Mouse (Mus musculus) cerebellum, adult 2 months (tissue): ENCODE measurements around the gene Zfp385c. TPM values are rescaled to one million over a fixed set of nuclear protein-coding genes. Genes with fewer than 3 reads are reported as not detected.
"Not testable (repeated sequence)": the region's sequence is repeated elsewhere in the genome, so short reads cannot be mapped to it uniquely, and the experiment has no call there.

Source experiments
- DNase-seq, 2 experiments: peaks; one replicate each; pipeline ENCODE4 v3.0.0; 2021
- H3K27ac ChIP-seq: fragments of 200-500 bp; 2 replicates; pipeline ENCODE4 v1.5.1; 2012; ENCODE audit warnings: low read length, control low read depth, inconsistent platforms; ENCODE audit not compliant: insufficient read depth
- H3K27me3 ChIP-seq: fragments of 200-500 bp; 2 replicates; pipeline ENCODE4 v1.6.1; 2012; ENCODE audit warnings: inconsistent platforms, mild to moderate bottlenecking, low read length, moderate library complexity; ENCODE audit not compliant: control insufficient read depth, insufficient read depth
- H3K4me1 ChIP-seq: fragments of 200-500 bp; 2 replicates; pipeline ENCODE4 v1.6.1; 2011; ENCODE audit warnings: low read length; ENCODE audit not compliant: control insufficient read depth, insufficient read depth
- H3K4me3 ChIP-seq: fragments of 200-500 bp; replicated peaks from 2 replicates; pipeline ENCODE3; 2011; ENCODE audit warnings: mild to moderate bottlenecking, low read depth, low read length, control low read depth; ENCODE audit not compliant: insufficient read depth
- CTCF ChIP-seq: fragments of 200-500 bp; IDR thresholded peaks from 2 replicates; pipeline ENCODE4 v1.5.1; 2011; ENCODE audit warnings: low read depth, mild to moderate bottlenecking, control low read depth, low read length, moderate library complexity, borderline replicate concordance; ENCODE audit not compliant: insufficient read depth
- POLR2A ChIP-seq: fragments of 200-500 bp; IDR thresholded peaks from 2 replicates; pipeline ENCODE4 v1.6.1; 2011; ENCODE audit warnings: low read length, control low read depth, borderline replicate concordance; ENCODE audit not compliant: insufficient read depth
- WGBS: fragments of 180-500 bp; shearing (Covaris S2); methylation state at CpG from one replicate; pipeline ENCODE4 v1.1.7; 2018; 5-methylcytosine and 5-hydroxymethylcytosine counted together
- polyA plus RNA-seq: library from polyadenylated mRNA; depleted of rRNA; stranded (reverse); fragments of >200 nt; gene quantifications from 2 replicates; pipeline ENCODE4 v1.2.3, GENCODE M21; 2012

Gene Zfp385c
- polyA plus RNA-seq, 1 experiment = 56.5 TPM

- no peak overlapping the region for H3K4me3 ChIP-seq
- no peak for TF ChIP-seq CTCF
- no peak for TF ChIP-seq POLR2A
- peaks cover 15% of the 10 kb centered on the region for H3K4me1 ChIP-seq
- 97% methylated on average over 2 of the region's 2 CpGs for WGBS
- DNase-seq = no peak
- H3K27me3 ChIP-seq = no peaks in the 10 kb centered on the region
- no peak overlapping the region for H3K27ac ChIP-seq
These were observed 103.8 kb downstream of the Zfp385c start for GRCm38 (mm10) chr11:100588462-100588861.

GRCm38 (mm10) chr11:100585148-100585547 lies 107.1 kb downstream of the Zfp385c start:
- no peaks in the 10 kb centered on the region for H3K4me1 ChIP-seq
- DNase-seq = no peak
- WGBS = 84% methylated on average over 3 of the region's 3 CpGs
- H3K4me3 ChIP-seq = no peak overlapping the region
- no peaks in the 10 kb centered on the region for H3K27me3 ChIP-seq
- H3K27ac ChIP-seq = no peak overlapping the region
- TF ChIP-seq POLR2A (no peak), CTCF (no peak)

- no peak overlapping the region for H3K4me3 ChIP-seq
- H3K4me1 ChIP-seq = no peaks in the 10 kb centered on the region
- DNase-seq = no peak
- H3K27me3 ChIP-seq = no peaks in the 10 kb centered on the region
- no peak overlapping the region for H3K27ac ChIP-seq
- no peak for TF ChIP-seq POLR2A
- no peak for TF ChIP-seq CTCF
- 80% methylated on average over 7 of the region's 7 CpGs for WGBS
These were observed 107.7 kb downstream of the Zfp385c start for GRCm38 (mm10) chr11:100584561-100584961.

GRCm38 (mm10) chr11:100582836-100583235 lies 109.4 kb downstream of the Zfp385c start:
- TF ChIP-seq CTCF (no peak), POLR2A (no peak)
- H3K27ac ChIP-seq = no peak overlapping the region
- DNase-seq = no peak
- 81% methylated on average over 2 of the region's 2 CpGs for whole genome bisulfite sequencing
- H3K27me3 ChIP-seq = no peaks in the 10 kb centered on the region
- no peak overlapping the region for H3K4me3 ChIP-seq
- peaks cover 4% of the 10 kb centered on the region; the same call in 1 of the 2 replicates for H3K4me1 ChIP-seq

GRCm38 (mm10) chr11:100582413-100582812 lies 109.8 kb downstream of the Zfp385c start:
- H3K4me1 ChIP-seq, H3K27ac ChIP-seq, H3K4me3 ChIP-seq, H3K27me3 ChIP-seq, DNase-seq: not testable (repeated sequence)
- WGBS = 96% methylated on average over 1 of the region's 1 CpGs

- 22% methylated on average over 4 of the region's 4 CpGs for WGBS
- TF ChIP-seq POLR2A (no peak), CTCF (no peak)
- no peak overlapping the region; the same call in 1 of the 2 replicates for H3K27ac ChIP-seq
These were observed 110.5 kb downstream of the Zfp385c start for GRCm38 (mm10) chr11:100581756-100582155.

GRCm38 (mm10) chr11:100580275-100580674 lies 112.0 kb downstream of the Zfp385c start:
- no peak for DNase-seq
- WGBS = 70% methylated on average over 13 of the region's 13 CpGs
- peaks cover 4% of the 10 kb centered on the region; the same call in 1 of the 2 replicates for H3K4me1 ChIP-seq
- no peak overlapping the region for H3K4me3 ChIP-seq
- H3K27me3 ChIP-seq = no peaks in the 10 kb centered on the region
- TF ChIP-seq CTCF (no peak), POLR2A (no peak)
- no peak overlapping the region for H3K27ac ChIP-seq

More at GRCm38 (mm10) chr11:100581756-100582155, 110.5 kb downstream of the Zfp385c start:
- Histone ChIP-seq H3K27me3 (no peaks in the 10 kb centered on the region), H3K4me3 (no peak overlapping the region), H3K4me1 (peaks cover 4% of the 10 kb centered on the region; the same call in 1 of the 2 replicates)
- peak; percentile 46 to 49 for DNase-seq

- H3K4me3 ChIP-seq = no peak overlapping the region
These were observed 113.0 kb downstream of the Zfp385c start for GRCm38 (mm10) chr11:100579116-100579799.

More at GRCm38 (mm10) chr11:100579116-100579799, 113.0 kb downstream of the Zfp385c start:
- Histone ChIP-seq H3K4me1 (peaks cover 4% of the 10 kb centered on the region; the same call in 1 of the 2 replicates), H3K27me3 (no peaks in the 10 kb centered on the region), H3K27ac (no peak overlapping the region)
- 84% methylated on average over 9 of the region's 9 CpGs for WGBS
- DNase-seq = no peak
- TF ChIP-seq CTCF (no peak), POLR2A (no peak)
